Mouse (Mus musculus): ENCODE measurements around the gene Actg1.

- TF ChIP-seq POLR2A (IDR thresholded peaks at IDR 0.05; ENCODE audit: insufficient read depth, low read depth, low read length), result no peak
- TF ChIP-seq CTCF (IDR thresholded peaks at IDR 0.05; ENCODE audit: insufficient read depth, low read depth, low read length), result no peak
Measured at GRCm38 (mm10) chr11:120357791-120358401, 9.6 kb upstream of the Actg1 start.
